Mouse (Mus musculus) kidney, postnatal 36 days (tissue): ENCODE results near the gene Rfx4.
A peak's percentile ranks its signal among the peaks of the same experiment; 100 is the strongest.

Source experiments
- DNase-seq, 2 experiments: peaks; one replicate each; pipeline ENCODE4 v3.0.0; 2021 to 2022; ENCODE audit warnings: mixed read lengths in 2 of 2

Gene Rfx4

DNA sequence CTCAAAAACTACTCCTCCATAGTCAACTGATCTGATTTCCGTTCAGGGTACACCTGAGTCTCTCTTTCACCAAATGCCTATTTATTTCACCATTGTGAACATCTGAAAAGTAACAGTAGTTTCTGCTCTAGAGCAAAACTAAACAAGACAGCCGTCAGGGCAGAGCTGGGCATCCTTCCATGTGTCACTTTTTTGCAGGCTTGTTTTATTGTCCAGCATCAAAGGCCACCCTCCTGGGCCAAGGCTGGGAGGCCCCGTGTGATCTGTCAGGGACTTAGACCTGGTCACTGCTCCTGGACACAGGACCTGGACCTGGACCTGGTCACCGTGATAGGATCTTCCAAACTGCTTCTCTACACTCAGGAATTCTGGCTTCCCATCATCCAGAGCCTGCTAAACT, 116.1 kb downstream of the Rfx4 start:
- no peak for DNase-seq

DNA sequence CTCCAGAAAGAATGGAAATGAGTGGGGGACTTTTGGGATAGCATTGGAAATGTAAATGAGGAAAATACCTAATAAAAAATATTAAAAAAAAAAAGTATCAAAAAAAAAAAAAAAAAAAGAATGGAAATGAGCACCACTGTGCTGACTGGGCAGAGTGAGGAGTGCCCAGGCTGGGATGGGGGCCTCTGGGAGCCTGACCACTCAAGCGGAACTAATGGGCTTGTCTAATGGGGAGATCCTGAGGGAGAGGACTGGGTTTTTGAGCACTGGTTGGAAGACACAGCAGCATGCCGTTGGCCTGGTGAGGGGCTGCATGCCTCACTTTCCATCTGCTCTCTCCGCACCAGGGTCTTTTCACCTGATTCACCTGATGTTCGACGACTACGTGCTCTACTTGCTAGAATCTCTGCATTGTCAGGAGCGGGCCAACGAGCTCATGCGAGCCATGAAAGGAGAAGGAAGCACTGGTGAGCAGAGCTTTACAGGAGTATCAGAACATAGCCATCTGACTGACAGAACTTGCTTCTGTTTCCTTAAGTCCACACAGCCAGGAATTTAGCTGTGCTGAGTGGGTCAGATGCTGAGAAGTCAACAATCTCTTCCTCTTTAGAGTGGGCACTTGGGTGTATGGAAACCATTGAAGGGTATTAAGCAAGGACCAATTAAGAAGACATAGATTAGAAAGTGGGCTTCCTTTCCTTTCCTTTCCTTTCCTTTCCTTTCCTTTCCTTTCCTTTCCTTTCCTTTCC, 124.1 kb downstream of the Rfx4 start:
- DNase-seq, result peak in 1 of 2 experiments; percentile 24

DNA sequence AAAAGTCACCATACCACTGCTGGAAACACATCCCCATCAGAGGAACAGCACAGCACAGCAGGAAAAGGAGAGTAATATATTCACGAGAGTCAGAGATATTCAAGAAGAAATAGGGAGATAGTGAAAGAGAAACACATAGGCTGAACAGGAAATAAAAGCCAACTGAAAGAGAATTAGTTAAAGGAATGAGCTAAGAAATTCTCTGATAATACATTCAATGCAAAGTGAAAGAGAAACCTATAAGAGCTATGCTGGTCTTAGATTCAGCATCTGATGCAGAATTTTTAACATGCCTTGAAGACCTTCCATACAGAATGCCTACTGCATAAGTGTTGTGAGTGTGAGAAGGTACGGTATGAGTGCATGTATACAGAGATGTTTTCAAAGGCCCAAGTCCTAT, 126.7 kb downstream of the Rfx4 start:
- DNase-seq, result no peak

DNA sequence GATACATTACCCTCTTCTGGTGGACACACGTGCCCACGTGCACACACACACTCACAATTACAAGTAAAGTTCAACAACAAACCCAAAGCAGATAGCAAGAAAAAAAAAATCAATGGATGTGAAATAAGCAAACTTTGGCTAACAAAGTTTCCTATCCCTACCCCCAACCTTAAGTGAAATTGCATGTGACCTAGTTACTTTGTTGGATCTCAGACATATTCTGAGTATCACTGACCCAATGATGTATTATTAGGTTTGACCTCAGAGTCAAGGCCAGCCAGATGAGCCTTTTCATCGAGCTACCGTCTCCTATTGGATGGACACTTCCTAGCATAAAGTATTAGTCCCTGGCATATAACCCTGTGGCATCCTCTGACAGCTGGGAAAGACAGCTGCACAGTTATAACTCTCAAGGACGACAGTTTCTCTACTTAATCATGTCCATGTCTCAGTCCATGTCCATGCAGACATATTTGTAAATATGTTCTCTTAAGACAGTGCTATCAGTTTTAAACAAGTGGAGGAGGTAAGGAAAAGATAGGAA, 129.6 kb downstream of the Rfx4 start:
- no peak for DNase-seq

DNA sequence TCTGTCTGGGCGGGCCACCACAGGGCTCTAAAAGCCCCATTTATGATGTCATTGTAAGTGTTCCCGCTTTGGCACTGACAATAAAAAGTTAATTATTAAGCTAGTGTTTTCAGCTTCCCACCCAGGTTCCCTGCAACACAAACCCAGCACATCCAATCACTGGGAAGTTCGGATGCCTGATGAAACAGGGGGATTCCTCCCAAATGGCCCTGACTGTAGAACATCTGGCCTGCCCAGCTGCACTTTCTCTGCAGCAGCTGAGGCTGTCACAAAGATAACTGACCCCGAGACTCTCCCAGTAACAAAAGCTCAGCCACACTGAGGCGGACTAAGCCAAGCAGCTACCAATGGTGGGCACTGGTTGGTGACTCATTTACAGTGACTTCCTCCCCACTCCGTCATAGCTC, 130.4 kb downstream of the Rfx4 start:
- peak; percentile 38 to 70 for DNase-seq

DNA sequence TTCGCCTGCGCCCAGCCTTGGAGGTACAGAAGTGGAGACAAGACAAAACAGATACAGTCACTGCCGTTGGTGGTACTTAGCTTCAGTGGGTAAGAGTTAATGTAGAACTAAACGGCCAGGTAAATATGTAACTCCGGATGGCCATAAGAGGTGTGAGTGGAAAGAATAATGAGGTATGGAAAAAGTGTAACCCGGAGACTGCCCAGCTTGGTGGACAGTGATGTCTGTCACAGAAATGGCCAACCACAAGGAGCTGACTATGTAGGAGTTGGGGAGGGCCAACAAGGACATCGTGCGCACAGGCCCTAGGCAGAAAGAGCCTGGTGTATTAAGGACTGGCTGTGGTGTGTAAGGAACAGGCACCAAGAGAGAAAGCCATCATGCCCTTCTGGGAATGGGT, 130.9 kb downstream of the Rfx4 start:
- DNase-seq, result peak; percentile 30 to 68

DNA sequence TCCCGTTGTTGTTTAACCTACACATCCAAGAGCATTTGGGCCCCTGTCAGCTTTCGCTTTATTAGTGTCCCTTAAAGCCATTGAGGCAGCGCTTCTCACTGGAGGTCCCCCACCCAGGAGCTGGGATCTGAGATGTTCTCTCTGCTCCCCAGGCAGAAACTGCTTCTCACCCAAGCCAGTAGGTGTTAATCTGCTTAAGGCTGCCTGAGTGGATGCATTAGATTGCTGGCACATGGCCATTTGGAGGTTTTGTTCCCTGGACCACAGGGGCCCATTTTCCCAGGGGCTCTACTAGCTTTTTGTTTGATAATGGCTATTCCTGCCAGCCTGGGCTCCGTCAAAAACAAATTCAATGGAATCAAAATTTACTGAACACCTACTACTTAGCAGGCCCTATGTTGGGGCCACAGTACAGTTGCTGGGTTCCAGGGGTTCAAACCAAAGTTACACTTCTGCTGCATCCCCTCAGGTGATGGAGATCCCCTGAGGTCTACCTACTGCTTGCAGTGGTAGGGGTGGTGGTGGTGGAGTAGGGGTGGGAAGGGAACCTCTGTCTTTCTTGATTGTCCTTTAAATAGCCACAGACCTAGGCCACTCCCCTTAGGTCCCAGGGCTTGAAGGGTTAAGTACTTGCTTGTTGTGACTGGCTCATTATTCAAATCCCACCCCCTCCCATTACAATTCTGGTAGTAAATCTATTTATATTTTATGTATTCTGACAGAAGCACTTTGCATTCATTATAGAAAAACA, 133.4 kb downstream of the Rfx4 start:
- no peak for DNase-seq

DNA sequence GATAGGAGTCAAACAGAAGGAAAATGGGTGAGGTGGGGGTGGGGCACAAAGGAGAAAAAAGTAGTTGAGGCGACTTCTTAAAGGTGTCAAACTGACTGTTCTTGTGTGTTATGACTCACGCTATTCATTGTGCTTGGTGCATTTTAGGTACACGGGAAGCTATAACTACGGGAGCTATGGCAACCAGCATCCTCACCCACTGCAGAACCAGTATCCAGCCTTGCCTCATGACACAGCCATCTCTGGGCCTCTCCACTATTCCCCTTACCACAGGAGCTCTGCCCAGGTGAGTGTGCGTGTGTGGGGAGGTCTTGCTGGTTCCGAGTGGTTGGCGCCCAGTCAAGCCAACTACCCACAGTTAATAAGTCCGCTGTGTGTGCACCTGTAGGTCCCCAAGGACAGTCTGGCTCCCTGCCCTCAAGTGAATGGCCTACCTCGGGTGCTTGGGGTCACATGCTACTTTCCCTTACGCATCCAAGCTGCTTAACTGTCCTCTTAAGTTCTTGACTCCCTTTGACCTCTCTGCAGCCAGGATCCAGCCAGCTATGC, 140.0 kb downstream of the Rfx4 start:
- peak in 1 of 2 experiments; percentile 12 for DNase-seq

DNA sequence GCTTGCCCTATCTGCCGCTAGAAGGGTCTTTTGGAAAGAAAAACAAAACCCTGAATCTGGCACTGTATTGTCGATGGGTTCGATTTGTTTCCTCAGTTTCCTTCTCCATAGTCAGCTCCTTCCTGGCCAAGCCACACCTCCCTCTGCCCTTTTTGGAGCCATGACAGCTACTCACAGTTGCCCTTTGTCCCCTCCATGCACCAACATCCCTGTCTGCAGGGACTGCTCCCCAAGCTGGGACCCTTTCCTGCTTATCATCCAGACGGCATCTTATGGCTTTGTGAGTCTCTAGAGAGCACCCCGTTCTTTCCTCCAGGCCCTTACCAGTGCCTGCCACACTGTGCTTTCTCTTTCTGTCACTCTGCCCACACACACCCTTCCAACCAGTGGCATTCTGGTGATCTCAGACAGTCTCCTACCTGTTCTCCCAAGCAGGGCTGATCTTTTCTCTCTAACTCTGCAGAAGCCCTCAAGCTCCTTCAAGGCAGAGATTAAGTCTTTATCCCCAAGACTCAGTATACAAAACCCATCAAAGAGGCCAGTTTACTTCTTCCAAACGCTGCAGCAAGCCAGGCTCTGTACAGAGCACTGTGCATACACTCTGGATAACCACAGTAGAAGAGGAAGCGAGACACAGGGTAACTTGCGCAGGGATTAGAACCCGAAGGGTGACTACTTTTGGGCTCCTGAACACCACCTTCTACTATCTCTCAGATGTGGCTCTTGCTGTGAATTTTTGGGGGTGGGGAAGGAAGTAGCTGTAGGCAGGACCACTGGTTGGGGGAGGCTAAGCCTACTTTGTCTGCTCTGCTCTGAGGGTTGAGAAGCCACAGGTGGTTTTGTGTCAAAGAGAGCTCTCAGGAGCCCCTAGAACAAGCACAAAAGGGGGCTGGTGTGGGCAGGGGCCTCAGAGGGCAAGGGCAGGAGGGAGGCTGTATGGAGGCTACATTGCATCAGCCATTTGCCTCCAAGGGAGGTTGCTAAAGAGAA, 141.4 kb downstream of the Rfx4 start:
- DNase-seq, result peak in 1 of 2 experiments; percentile 38

DNA sequence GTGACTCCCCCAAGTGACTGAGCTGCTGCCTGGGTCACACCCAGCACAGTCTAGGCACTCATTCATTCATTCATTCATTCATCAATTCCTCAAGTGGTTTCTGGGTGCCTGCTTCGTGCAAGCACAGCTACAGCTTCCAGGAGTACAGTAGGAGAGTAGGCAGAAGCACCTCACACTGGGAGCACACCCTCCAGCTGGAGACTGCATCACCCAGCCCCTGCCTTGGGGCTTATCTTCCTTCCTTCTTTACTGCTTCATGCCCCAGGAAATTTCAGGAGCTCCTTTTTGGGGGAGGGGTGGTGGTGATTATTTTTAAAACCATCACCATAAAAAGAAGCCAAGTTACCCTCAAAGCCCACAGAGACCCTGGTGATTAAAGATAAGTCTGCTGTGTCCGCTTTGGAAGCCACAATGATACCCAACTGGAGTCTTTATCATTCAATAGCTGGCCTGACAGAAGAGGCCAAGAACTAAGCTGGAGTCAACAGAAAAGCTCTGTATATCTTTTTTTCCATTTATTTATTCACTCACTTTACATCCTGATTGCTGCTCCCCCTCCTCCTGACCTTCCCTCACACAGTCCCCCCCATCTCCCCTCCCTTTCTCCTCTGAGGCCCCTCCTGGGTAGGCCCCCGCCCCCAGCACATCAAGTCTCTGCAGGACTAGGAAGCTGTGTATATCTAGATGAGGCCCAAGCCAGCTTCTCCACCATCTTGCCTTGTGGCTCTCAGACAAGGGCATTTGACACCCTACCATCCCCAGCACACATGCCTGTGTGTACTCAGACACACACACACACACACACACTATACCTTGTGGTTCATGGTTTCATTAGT, 142.5 kb downstream of the Rfx4 start:
- no peak for DNase-seq

DNA sequence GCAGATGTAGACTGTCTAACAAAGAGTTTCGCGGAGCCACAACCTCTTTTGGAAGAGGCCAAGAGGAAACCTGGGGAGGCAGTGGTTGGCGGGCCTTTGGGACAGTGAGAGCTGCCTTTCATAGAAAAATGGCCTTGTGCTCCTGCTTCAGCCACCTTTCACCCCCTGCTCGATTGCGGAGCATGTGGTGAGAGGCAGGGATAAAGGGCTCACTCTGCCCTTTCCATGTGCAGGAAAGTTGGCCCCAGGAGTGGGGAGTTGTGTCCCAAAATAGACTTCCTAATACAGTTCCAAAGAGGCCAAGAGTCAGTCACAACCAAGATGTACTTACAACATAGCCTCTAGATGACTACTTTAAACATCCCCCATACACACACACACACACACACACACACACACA, 145.8 kb downstream of the Rfx4 start:
- DNase-seq, result no peak

DNA sequence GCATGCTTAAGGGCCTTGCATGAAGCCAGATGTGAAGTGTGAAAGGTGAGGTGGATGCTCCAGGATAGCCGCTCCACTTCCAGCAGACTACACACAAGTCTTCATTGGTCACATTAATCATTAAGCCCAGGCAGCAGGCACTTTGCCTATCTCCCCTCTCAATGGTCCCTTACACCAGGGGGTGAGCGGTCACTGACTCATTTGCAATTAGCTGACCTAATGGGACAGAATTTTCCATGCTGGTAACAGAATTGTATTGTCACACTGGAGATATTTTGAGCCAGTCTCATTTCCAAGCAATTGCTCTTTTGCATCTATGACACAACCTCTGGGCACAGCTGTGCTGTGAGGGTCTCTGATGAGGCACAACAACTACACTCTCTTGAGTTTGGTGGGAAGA, 146.4 kb downstream of the Rfx4 start:
- peak; percentile 20 to 41 for DNase-seq

DNA sequence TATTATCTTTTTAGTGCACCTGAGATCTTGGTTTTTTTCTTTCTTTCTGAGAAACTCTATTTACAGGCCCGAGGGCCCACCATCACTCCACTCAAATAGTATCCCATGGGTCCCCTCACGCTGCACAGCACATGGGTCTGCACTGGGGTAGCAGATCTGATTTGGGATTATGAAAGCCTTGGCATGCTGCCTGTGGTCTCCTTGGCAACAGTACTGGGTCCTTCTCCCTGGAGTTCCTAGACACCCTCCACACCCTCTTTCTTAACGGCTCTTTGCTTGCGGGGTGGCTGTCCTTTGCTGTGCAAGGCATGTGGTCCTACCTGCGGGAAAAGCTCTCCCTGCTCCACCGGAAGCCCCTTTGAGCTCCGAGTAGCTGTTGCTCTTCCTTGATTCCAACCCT, 147.4 kb downstream of the Rfx4 start:
- DNase-seq, result peak in 1 of 2 experiments; percentile 19

DNA sequence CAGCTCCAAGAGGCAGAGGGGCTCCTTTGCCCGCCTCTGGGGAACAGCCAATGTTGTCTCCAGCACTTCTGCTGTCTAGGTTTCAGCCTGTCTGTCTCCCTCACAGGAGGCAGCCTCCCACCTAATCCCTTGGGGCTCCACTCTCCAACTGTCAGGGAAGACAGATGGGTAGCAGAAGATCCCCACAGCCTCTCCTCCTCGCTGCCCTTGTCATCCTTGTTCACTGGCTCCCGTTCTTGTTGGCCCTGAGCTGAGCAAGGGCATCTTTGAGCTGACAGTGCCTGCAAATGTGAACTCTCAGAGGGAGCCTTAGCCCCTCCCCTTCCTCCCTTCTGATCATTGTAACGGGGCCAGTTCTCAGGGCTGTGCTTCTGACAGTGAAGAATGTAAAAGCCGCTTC, 147.9 kb downstream of the Rfx4 start:
- peak in 1 of 2 experiments; percentile 19 for DNase-seq

DNA sequence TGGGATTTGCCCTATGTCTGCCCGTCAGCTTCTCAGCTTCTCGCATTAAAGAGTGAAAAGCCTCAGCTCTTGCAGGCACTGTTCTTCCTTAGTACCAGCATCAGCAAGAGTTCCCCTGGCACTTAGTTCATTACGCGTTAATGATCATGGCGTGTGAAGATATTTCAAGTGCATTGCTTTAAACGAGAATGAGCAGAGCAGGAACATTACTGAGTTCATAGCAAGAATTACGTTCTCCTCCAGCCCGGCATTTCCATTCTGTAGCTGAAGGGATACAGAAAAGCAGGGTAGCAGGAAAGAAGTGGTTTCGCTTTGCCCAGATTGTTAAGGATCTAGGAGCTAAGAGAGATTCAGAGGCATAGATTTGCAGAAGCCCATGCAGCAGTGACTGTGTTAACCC, 151.0 kb downstream of the Rfx4 start:
- DNase-seq, result no peak

DNA sequence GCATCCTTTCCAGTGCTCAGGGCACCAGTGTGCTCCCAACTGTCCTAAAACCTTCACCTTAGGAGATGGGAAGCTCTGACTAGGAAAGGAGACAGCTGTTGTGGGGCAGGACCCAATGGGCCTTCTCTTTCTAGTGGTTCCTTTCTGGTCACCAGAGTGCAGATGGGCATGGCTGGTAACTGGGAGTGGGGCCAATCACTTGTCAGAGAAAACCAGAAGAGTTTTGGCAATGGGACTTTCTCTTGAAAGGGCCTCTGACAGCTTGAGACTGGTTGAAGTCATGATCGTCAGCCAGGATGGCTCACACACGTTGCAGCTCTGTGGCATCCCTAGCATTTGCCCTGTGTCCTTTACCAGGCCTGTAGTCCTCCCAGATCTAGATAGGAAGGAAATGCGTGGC, 152.1 kb downstream of the Rfx4 start:
- DNase-seq, result no peak

DNA sequence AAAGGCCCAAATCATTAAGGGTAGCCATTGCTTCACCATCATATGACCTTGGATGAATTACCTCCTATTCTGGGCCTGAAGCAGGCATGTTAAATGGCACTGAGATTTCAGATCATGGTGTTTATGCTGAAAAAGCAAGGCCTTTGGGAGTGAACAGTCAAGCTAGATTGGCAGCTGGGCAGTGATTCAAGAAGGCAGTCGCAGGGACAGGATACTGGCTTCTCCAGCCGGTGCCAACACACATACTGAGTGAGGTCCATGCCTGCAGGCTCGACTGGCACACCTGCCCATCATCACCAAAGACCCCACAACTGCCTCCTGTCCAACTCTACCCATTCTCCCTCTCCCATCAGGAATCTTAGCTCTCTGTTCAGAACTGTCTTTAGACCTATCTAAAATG, 152.6 kb downstream of the Rfx4 start:
- DNase-seq, result no peak

DNA sequence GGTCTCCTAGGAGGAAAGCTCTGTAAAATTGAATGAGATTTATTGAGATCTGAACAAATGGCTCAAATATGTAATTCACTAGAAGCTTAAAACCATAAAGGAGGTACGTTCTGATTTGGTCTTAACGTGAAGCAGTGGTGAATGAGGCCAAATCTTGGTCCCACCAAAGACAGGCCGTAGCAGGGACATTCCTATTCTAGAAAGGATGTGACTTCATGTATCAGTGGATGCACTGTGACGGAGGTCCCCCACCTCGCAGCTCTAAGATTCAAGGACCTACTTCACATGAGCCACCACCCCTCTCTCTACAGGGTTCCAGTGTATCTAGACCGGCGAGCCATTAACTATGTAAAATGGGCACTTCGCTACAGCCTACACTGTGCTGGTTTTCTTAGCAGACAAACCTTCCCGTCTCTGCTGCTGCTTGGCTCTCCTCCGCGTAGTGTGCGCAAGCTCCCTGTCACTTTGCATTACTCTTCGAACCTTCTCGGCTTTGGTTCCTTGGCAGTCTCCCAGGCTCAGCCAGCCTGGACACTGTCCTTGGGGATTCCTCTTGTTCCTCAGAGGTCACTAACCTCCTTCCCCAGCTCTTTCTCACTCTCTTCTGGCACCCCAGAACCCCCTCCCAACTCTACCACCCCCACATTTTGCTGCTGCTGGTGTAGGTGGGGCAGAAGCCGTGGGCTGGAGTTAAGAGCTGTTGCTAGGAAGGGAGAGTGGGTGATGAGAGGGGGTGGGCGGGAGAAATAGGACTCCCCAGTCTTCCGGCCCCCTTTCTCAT, 153.3 kb downstream of the Rfx4 start:
- DNase-seq, result peak in 1 of 2 experiments; percentile 26

DNA sequence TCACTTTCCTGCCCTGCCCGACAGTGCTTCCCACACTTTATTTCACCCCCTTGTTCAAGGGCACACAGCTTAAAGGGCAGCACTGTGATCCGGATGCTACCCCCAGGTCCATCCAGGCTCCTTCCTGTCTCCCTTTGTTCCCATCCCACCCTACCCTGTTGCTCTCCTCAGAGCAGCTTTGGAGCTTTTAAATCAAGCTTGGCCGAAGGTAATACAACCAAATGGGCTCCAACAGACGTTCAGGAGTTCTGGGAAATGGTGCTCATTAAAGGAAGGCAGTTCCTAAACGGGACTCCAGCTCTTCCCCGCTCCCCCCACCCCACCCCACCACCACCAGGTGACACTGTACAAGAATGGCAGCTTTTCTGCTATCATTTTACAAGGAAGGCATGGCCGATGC, 154.3 kb downstream of the Rfx4 start:
- DNase-seq, result no peak

DNA sequence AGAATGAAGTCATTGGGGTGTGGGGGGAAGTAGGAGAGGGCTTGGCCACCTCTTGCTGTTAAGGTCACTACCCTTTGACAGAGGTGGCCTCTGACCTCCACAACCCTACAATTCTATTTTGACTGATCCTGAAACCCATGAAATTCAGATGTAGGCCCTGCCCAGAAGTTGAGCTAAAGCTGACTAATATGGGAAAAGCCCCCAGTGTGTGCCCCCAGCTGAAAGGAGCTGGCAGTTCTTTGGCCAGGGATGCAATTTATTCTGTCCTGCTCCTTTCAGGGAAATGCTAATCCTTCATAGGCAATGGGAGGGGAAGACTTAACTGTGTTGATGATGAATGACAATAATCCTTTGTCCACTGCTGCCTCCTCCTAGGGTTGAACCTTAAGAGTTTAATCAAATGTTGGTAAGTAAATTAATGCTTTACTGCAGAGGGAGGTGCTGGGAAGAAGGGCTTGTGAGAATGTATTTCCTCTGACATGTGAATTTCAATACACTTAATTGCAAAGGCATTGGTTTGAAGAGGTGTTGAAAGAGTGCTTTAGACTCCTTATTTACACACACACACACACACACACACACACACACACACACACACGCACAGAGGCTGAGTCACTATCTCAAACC, 155.0 kb downstream of the Rfx4 start:
- DNase-seq, result no peak
